Mouse (Mus musculus) left cerebral cortex, adult 18-20 months (tissue): ENCODE results near the gene Cabin1. TPM values are rescaled to one million over a fixed set of nuclear protein-coding genes. Genes with fewer than 3 reads are reported as not detected.
A peak's percentile ranks its signal among the peaks of the same experiment; 100 is the strongest.
"Not testable (repeated sequence)": the region's sequence is repeated elsewhere in the genome, so short reads cannot be mapped to it uniquely, and the experiment has no call there.

Source experiments
- DNase-seq, 2 experiments: peaks; one replicate each; pipeline ENCODE4 v3.0.0; 2021 to 2022; ENCODE audit warnings: low spot score in 2 of 2, mixed read lengths in 1 of 2
- total RNA-seq, 2 experiments: library from RNA; stranded (reverse); gene quantifications; 2 replicates each; pipeline ENCODE4 v1.2.3; 2021

The Cabin1 gene
- total RNA-seq, 2 experiments from 2014 or later = 62.9 to 63.0 TPM

GRCm38 (mm10) chr10:75772795-75773664 lies 8.9 kb upstream of the Cabin1 start, which contains the start of gene Ddt:
Gene Ddt (minus strand): TSS chr10:75773414.
- peak; percentile 76 to 84 for DNase-seq

GRCm38 (mm10) chr10:75767756-75768155 lies 3.6 kb upstream of the Cabin1 start:
- DNase-seq = not testable (repeated sequence)

- no peak for DNase-seq
These were observed 2.7 kb upstream of the Cabin1 start for GRCm38 (mm10) chr10:75766856-75767255.

GRCm38 (mm10) chr10:75764519-75765473 lies 655 bp upstream of the Cabin1 start:
- peak in 1 of 2 experiments; percentile 47 for DNase-seq

- no peak for DNase-seq
These were observed 1.7 kb downstream of the Cabin1 start for GRCm38 (mm10) chr10:75762413-75762812.

GRCm38 (mm10) chr10:75760311-75760710 lies 3.8 kb downstream of the Cabin1 start:
- no peak for DNase-seq

- no peak for DNase-seq
These were observed 7.4 kb downstream of the Cabin1 start for GRCm38 (mm10) chr10:75756719-75757118.

- DNase-seq = peak; percentile 86 to 90
These were observed 20.1 kb downstream of the Cabin1 start for GRCm38 (mm10) chr10:75744017-75744416.

- peak; percentile 66 to 85 for DNase-seq
These were observed 20.8 kb downstream of the Cabin1 start for GRCm38 (mm10) chr10:75743369-75743768.

GRCm38 (mm10) chr10:75740866-75741265 lies 23.3 kb downstream of the Cabin1 start:
- no peak for DNase-seq

- DNase-seq = no peak
These were observed 38.7 kb downstream of the Cabin1 start for GRCm38 (mm10) chr10:75725449-75725848.

- no peak for DNase-seq
These were observed 43.9 kb downstream of the Cabin1 start for GRCm38 (mm10) chr10:75720215-75720614.

- DNase-seq = no peak
These were observed 49.3 kb downstream of the Cabin1 start for GRCm38 (mm10) chr10:75714795-75715194.

- DNase-seq = no peak
These were observed 51.1 kb downstream of the Cabin1 start for GRCm38 (mm10) chr10:75713026-75713425.

- DNase-seq = no peak
These were observed 53.9 kb downstream of the Cabin1 start for GRCm38 (mm10) chr10:75710210-75710609.

GRCm38 (mm10) chr10:75709261-75709660 lies 54.9 kb downstream of the Cabin1 start:
- no peak for DNase-seq

- DNase-seq = peak; percentile 33 to 51
These were observed 55.5 kb downstream of the Cabin1 start for GRCm38 (mm10) chr10:75708633-75708992.

- no peak for DNase-seq
These were observed 56.1 kb downstream of the Cabin1 start for GRCm38 (mm10) chr10:75707901-75708632.

GRCm38 (mm10) chr10:75706632-75707216 lies 57.4 kb downstream of the Cabin1 start:
- no peak for DNase-seq

GRCm38 (mm10) chr10:75705681-75706400 lies 58.3 kb downstream of the Cabin1 start:
- DNase-seq = no peak
